Mouse (Mus musculus) bone marrow, adult 2 months (tissue): Measurements from ENCODE around the gene Cln6. TPM values are rescaled to one million over a fixed set of nuclear protein-coding genes. Genes with fewer than 3 reads are reported as not detected.

Experiments
- H3K27ac ChIP-seq: fragments of 200-500 bp; 2 replicates; pipeline ENCODE4 v1.5.1; 2012; ENCODE audit warnings: low read depth, mild to moderate bottlenecking, control low read depth, inconsistent platforms, low read length; ENCODE audit not compliant: control insufficient read depth, poor library complexity, insufficient read depth
- H3K4me1 ChIP-seq: fragments of 200-500 bp; 2 replicates; pipeline ENCODE4 v1.6.1; 2011; ENCODE audit warnings: low read length; ENCODE audit not compliant: control insufficient read depth, insufficient read depth
- H3K4me3 ChIP-seq: fragments of 200-500 bp; replicated peaks from 2 replicates; pipeline ENCODE3; 2011; ENCODE audit warnings: mild to moderate bottlenecking, low read depth, low read length, control low read depth; ENCODE audit not compliant: control insufficient read depth
- CTCF ChIP-seq: fragments of 200-500 bp; IDR thresholded peaks from 2 replicates; pipeline ENCODE4 v1.5.1; 2011; ENCODE audit warnings: low read length, control low read depth; ENCODE audit not compliant: control insufficient read depth, insufficient read depth
- POLR2A ChIP-seq: fragments of 200-500 bp; IDR thresholded peaks from 2 replicates; pipeline ENCODE4 v1.6.1; 2011; ENCODE audit warnings: low read depth, mild to moderate bottlenecking, control low read depth, low read length, borderline replicate concordance; ENCODE audit not compliant: control insufficient read depth
- WGBS: fragments of 180-500 bp; shearing (Covaris S2); methylation state at CpG from one replicate; pipeline ENCODE4 v1.1.7; 2018; 5-methylcytosine and 5-hydroxymethylcytosine counted together
- polyA plus RNA-seq: library from polyadenylated mRNA; stranded (reverse); fragments of >200 nt; gene quantifications from 2 replicates; pipeline ENCODE4 v1.2.4, GENCODE M21; 2011; ENCODE audit warnings: low replicate concordance; ENCODE audit not compliant: missing spikeins, insufficient read depth, insufficient read length

Gene Cln6
- polyA plus RNA-seq, 1 experiment = 31.7 TPM

DNA sequence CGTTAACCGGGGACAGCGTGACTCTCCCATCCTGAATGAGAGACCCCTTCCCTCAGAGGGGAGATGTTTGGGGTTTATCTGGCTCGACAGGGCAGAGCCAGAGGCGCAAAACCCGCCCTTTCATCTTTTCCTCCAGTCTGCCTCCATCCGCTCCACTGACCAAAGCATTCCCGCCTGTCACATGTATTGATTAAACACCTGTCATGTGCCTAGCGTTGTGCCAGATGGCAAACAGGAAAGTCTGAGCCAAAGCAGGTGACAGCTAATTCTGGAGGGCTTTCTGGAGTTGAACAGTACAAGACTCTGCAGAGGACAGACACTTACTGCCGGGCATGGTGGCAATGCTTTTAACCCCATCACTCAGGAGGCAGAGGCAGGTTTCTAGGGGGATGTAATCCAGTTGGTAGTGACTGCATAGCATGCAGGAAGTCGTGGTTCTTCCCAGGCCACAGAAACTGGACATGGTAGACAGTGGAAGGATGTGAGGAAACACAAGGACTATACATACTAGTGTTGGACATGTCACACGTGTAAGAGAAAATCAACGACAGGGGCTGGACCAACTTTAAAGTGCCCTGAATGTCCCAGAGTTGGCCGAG, 686 bp downstream of the Cln6 start:
- 5% methylated on average over 14 of the region's 14 CpGs for WGBS
- H3K27ac ChIP-seq = peak overlapping the region; percentile 46; the same call in 1 of the 2 replicates
- no peaks in the 10 kb centered on the region; the same call in 1 of the 2 replicates for H3K4me1 ChIP-seq
- TF ChIP-seq POLR2A = no peak
- H3K4me3 ChIP-seq = peak overlapping the region; percentile 69

DNA sequence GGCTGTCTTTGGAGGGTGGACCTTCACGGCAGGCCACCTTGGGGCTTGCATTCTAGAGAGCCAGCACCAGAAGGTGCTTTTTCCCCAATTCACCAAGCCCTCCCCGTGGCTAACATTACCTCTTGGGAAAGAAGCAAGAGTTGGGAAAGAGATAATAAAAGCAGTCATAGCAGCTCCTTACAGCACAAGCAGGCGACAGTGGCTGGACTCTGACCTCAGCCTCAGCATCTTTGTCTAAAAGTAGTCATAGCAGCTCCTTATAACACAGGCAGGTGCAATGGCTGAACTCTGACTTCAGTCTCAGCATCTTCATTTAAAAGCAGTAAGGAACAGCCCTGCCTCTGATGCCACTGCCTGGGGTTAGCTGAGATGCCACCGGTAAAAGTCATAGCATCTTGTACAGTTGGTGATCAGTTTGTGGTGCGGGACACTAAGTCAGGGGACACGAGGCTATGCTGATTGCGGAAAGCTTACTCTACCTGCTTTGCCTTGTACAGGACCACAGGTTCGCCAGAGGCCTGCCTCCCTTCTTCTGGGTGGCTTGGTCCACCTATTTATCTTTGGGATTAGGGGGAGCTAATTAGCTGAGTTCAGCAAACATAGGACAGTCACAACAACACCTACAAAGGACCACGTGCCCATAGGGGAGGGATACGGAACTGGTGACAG, 4.9 kb downstream of the Cln6 start:
- Histone ChIP-seq H3K4me3 (no peak overlapping the region), H3K27ac (no peak overlapping the region), H3K4me1 (no peaks in the 10 kb centered on the region; the same call in 1 of the 2 replicates)
- no peak for TF ChIP-seq CTCF
- 80% methylated on average over 10 of the region's 10 CpGs for WGBS

DNA sequence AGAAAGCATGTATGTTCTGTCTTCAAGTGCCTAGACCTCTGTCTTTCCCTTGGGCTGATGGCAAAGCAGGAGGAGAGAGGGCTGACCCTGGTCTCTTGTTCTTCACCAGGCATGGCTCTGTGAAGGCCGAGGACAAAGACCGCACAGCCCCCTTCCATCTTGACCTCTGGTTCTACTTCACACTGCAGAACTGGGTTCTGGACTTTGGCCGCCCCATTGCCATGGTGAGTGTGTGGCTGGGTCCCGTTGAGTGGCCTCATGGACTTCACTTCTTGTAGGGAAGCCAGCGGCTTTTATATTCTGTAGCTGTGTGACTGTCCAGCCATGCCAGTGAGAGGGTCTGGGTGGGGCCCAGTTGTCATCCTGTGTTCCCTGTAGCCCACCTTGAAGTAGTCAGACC, 5.9 kb downstream of the Cln6 start:
- Histone ChIP-seq H3K27ac (no peak overlapping the region), H3K4me1 (no peaks in the 10 kb centered on the region), H3K4me3 (no peak overlapping the region)
- 86% methylated on average over 5 of the region's 5 CpGs for WGBS
- no peak for TF ChIP-seq CTCF
- no peak for TF ChIP-seq POLR2A

DNA sequence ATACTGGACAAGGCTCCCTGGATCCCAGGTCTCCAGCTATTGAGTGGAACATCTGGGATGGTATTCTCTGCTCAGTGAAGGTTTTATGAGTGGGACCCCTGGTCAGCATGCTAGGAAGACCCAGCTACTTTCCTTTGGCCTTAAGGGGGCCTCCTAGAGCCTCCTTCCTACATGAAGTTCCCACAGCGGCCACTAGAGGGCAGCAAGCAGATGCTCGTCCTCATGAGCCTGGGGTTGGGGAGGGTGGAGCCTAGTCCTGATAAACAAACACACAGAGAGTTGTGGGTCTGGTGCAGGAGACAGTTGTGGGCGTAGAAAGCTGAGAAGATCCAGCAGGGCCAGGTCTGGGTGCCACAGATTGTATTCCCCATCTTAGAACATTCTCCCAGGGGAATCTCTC, 9.1 kb downstream of the Cln6 start:
- H3K27ac ChIP-seq = no peak overlapping the region

DNA sequence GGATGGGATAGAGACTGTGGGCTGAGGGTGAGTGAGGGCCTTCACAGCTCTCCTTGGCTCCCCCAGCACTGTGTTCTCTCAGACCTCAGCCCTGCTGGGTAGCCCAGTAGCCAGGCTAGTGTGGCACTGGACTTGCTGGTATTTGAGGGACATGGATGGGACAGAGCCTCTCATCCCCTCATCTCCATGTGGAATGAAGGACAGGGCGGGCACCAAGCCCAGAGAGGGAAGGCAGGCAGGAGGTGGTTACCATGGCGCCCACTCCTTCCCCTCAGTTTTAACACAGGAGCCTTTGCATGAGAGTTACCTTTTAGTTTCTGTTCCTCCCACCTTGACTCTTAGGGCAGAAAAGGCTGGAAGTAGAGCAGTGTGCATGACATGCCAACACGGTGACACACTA, 10.1 kb downstream of the Cln6 start:
- TF ChIP-seq POLR2A (no peak), CTCF (no peak)
- no peak overlapping the region for H3K27ac ChIP-seq
- WGBS = 84% methylated on average over 3 of the region's 3 CpGs
- no peak overlapping the region for H3K4me3 ChIP-seq
- H3K4me1 ChIP-seq = no peaks in the 10 kb centered on the region

More for the DNA sequence above, 9.1 kb downstream of the Cln6 start:
- 1% methylated on average over 3 of the region's 3 CpGs for WGBS
- no peak for TF ChIP-seq POLR2A
- peak; percentile 96 for TF ChIP-seq CTCF
- H3K4me1 ChIP-seq = no peaks in the 10 kb centered on the region
- no peak overlapping the region for H3K4me3 ChIP-seq

DNA sequence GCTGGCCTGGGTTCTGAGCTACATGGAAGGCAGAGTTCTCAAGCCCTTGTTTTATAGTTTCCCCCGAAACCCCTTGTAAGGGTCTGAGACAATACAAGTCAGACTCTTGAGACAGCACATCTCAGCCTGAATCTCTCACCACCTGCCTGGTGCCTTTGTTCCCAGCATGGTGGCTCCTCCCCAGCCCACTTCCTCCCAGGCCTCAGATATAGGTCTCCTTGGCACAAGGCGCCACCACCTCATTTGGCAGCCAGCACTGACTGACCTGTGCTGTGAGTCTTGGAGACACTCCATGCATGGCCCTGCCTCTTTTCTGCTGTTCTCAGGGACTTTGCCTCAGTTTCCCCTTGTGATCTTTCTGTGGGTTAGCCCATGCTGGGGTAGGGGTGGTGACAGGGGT, 13.0 kb downstream of the Cln6 start:
- H3K4me1 ChIP-seq = no peaks in the 10 kb centered on the region
- 63% methylated on average over 2 of the region's 2 CpGs for WGBS
- no peak overlapping the region for H3K4me3 ChIP-seq
- no peak overlapping the region for H3K27ac ChIP-seq
- no peak for TF ChIP-seq POLR2A
- no peak for TF ChIP-seq CTCF

DNA sequence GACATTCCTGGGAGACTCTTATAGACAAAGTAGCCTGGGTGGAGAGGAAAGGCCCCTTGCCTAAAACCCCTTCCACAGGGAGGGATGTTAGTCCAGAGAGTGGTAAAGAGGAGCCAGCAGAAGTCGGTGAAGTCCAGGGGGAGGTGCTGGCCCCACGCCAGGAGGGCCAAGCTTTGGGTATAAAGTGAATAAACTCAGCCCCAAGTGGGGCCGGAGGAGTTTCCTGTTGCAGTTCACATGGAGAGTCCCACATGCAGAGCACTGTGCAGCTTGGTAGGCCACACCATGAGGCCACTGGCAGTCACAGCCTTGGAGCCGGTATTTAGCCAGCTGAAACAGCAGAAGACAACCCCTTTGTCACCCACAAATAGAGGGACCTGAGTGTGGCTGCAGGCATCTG, 15.9 kb downstream of the Cln6 start:
- no peaks in the 10 kb centered on the region for H3K4me1 ChIP-seq
- 31% methylated on average over 4 of the region's 4 CpGs for WGBS
- TF ChIP-seq CTCF (no peak), POLR2A (no peak)
- no peak overlapping the region for H3K27ac ChIP-seq
- no peak overlapping the region for H3K4me3 ChIP-seq

DNA sequence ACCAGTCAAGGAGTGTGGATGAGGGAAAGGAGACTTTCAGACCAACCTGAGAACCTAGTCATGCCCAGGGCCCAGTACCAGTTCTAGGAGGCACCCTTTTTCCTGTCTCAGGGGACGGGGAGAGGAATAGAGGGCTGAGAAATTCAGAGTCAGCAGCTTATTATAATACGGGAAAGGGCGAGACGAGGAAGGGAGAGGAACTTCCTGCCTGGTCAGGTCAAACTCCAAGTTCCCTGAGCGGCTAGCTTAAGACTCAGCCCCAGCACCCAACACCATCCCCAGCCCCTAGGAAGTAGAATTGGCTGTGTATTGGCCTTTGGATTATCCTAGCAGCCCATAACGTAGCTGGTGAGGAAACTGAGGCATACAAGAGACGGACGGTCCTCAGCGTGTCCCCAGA, 18.6 kb downstream of the Cln6 start:
- Histone ChIP-seq H3K4me3 (no peak overlapping the region), H3K27ac (no peak overlapping the region), H3K4me1 (no peaks in the 10 kb centered on the region)
- no peak for TF ChIP-seq POLR2A
- no peak for TF ChIP-seq CTCF
- WGBS = 21% methylated on average over 9 of the region's 9 CpGs
